Mouse (Mus musculus) lung, postnatal 0 days (tissue): ENCODE results near the gene Cubn.

ENCODE experiments used
- CTCF ChIP-seq: IDR thresholded peaks from 2 replicates; pipeline ENCODE4 v1.5.1; 2016; ENCODE audit warnings: antibody characterized with exemption, mild to moderate bottlenecking
- EP300 ChIP-seq: IDR thresholded peaks from 2 replicates; pipeline ENCODE4 v1.6.1; 2016; ENCODE audit warnings: antibody characterized with exemption, mild to moderate bottlenecking, control low read depth

- TF ChIP-seq EP300 (no peak), CTCF (no peak)
These were observed 118.3 kb downstream of the Cubn start for GRCm38 (mm10) chr2:13373291-13373690.
